Mouse (Mus musculus): ENCODE measurements around the gene Gpr12. TPM values are rescaled to one million over a fixed set of nuclear protein-coding genes. Genes with fewer than 3 reads are reported as not detected.

Gene Gpr12
- polyA plus RNA-seq (2012; rRNA removed): 46.4 and 53.1 TPM in 2 replicates

GRCm38 (mm10) chr5:146584478-146585306, at the start of gene Gpr12:
TSS of gene Gpr12 (minus strand) at chr5:146585239.

GRCm38 (mm10) chr5:146555836-146556235, 29.2 kb downstream of the Gpr12 start, which contains the start of gene Gm3415:
TSS of gene Gm3415 (plus strand) at chr5:146556136.

GRCm38 (mm10) chr5:146537347-146537746, 47.7 kb downstream of the Gpr12 start, which contains the start of gene Gm3409:
TSS of gene Gm3409 (plus strand) at chr5:146537647.

Other genes starting within 250 kb of the Gpr12 start
- 26.3 and 27.3 TPM in 2 replicates for gene Wasf3, start 200.3 kb downstream of the Gpr12 start, polyA plus RNA-seq (2012; rRNA removed)
- 0.09 TPM in 1 of 2 replicates, not detected in the other for gene Gm6408, start 103.3 kb downstream of the Gpr12 start, polyA plus RNA-seq (2012; rRNA removed)
- gene Gm6370, start 93.9 kb downstream of the Gpr12 start, polyA plus RNA-seq (2012; rRNA removed): not detected in 2 replicates
- gene 4930449I24Rik, start 82.8 kb downstream of the Gpr12 start, polyA plus RNA-seq (2012; rRNA removed): not detected in 2 replicates
- gene Gm3402, start 71.1 kb downstream of the Gpr12 start, polyA plus RNA-seq (2012; rRNA removed): not detected in 2 replicates
- not detected in 2 replicates for gene Gm3404, start 59.4 kb downstream of the Gpr12 start, polyA plus RNA-seq (2012; rRNA removed)
- not detected in 2 replicates for gene Gm3409, start 47.6 kb downstream of the Gpr12 start, polyA plus RNA-seq (2012; rRNA removed)
- not detected in 2 replicates for gene Gm3415, start 29.1 kb downstream of the Gpr12 start, polyA plus RNA-seq (2012; rRNA removed)
- gene Usp12, start 209.8 kb upstream of the Gpr12 start, polyA plus RNA-seq (2012; rRNA removed): 28.6 and 30.3 TPM in 2 replicates
- gene Rpl21, start 247.7 kb upstream of the Gpr12 start, polyA plus RNA-seq (2012; rRNA removed): 422 and 424 TPM in 2 replicates